Mouse (Mus musculus): ENCODE data around the gene Rps25.
"Not testable (repeated sequence)": the region's sequence is repeated elsewhere in the genome, so short reads cannot be mapped to it uniquely, and the experiment has no call there.

The Rps25 gene

DNA sequence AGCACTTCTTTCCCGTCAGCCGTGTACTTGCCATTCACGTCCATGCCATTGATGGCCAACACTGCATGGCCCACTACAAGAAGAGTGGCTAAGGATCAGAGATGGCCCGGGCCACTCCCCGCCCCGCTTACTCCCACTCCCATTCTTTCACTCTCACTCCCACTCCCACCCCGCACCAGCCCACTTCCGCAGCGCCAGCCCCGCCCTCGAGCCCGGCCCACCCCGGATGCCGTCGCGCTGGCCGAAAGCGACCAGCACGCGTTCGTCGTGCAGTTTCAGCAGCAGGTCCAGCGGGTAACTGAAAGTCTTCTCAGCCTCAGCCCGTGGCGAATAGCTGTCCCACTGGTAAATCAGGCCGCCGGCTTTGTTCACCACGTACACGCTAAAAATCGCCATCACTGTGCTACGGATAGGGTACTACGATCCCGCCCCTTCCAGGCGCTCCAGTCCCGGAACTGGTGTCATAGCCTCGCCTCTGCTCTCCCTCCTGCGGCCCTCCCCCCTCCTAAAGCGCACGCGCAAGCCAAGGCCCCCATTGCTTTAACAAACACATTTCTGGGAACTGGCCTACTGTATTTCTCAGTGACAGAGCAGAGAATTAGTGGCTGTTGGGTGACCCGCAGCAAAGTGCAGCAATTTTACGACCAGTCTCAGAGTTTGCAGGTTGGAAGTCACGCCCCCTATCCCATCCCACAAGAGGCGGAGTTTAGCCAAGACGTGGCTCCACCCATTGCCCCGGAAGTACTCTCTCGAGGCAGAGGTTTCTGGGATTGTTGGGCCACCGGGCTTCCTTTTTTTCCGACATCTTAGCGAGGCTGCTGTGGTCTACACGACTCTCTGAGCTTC, at the start of gene Rps25, which contains the start of gene Trappc4:
Gene Rps25 (plus strand): TSS at position 234 of the 846 bp plus-strand sequence.
Gene Trappc4 (minus strand): TSS at position 695 of the 846 bp plus-strand sequence.
- in situ Hi-C loops (cut with MboI, MseI): loop anchor here in 1 of 2 experiments (25.0 kb wide), 1 partner anchor 1145 kb away; no protein-coding TSS in a partner anchor

DNA sequence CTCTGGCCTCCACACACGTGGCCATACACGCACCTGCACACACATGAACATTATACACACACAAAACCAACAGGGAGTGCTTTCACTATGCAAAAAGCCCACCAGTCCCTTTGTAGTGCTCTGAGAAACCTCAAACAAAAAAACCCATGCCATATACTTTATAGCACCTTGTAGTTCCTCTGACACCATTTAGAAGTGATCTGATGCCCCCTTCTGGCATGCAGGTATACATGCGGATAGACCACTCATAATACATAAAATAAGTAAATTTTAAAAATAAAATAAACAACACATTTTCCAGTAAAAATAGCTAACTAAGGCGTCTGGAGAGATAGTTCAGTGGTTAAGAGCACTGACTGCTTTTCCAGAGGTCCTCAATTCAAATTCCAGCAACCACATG, 49.7 kb upstream of the Rps25 start:
- in situ Hi-C loops (cut with MboI, MseI): loop anchor here in 1 of 2 experiments (5.0 to 10.0 kb wide), 2 partner anchors 115 to 232 kb away; partner anchors contain the start of gene Ccdc153

DNA sequence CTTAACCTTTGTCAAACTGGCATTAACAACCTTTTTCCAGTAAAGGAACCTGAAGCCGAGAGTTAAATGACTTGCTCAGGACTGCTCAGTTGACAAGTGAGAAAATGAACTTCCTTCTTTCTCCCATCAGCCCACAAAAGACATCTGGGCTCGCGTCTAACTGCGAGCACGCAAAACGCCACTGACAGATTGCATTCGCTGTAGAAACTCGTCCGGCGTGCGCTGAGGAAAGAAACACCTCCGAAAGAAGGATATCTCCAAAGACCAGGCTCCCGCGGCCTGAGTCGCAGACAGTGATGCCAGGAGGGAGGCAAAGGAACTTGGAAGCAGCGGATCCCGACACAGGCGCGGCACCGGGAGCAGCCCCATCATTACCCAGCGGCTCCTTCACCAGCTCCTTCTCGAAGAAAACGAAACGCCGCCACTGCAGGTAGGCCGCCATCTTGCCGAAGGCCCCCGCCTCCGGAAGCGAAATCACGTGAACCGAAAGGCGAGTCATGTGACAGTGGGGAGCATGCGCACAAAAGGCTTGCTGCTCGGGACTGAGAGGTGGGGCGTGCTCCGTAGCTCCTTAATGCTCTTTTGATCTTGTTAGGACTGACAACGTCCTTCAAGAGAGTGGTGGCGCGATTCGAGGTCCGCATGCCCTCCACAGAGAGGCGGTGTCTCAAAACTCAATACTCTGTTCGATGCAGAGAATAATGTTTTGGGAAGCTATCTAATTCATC, 45.6 kb upstream of the Rps25 start, which contains the start of gene Vps11:
Gene Vps11 (minus strand): TSS at position 481 of the 728 bp plus-strand sequence.
- in situ Hi-C loops (cut with MboI, MseI): no loop called here

DNA sequence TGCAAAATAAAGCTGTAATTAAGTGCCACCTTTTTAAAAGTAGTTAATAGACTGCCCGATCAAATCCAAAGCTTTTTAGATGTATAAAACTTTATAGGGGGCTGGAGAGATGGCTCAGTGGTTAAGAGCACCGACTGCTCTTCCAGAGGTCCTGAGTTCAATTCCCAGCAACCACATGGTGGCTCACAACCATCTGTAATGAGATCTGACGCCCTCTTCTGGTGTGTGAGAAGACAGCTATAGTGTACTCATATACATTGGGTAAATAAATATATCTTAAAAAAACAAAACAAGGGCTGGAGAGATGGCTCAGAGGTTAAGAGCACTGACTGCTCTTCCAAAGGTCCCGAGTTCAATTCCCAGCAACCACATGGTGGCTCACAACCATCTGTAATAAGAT, 45.0 kb upstream of the Rps25 start:
- in situ Hi-C loops (cut with MboI, MseI): not testable (repeated sequence)

DNA sequence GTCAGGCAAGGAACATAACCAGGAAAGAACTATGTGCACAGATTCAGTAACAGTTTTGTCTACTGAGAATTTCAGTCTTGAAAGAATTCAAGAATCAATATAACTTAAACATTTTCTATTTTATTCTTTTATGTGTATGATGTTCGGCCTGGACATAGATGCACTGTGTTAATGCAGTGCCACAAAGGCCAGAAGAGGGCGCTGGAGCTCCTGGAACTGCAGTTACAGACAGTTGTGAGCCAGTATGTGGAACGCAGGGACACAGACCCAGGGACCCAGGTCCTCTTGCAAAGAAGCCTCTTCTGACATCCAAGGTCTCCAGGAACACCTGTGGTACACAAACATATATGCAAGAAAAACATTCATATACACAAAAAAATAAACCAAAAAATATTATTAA, 42.5 kb upstream of the Rps25 start:
- in situ Hi-C loops (cut with MboI, MseI): no loop called here

DNA sequence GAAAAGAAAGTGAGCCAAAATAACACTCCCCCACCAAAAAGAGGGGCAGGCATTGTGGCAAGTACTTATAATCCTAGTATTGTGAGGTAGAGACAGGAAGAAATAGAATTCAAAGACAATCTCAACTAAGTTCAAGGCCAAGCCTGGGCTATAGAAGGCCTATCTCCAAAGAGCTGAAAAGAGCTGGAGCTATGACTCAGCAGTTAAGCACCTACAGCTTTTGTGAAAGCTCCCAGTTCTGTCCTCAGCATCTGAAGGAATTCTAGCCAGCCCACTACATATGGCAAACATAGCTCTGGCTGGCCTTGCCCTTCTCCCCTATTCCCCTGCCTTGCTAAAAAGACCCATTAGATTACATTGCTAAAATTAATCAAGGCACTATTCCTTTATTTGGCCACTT, 33.6 kb upstream of the Rps25 start:
- in situ Hi-C loops (cut with MboI, MseI): no loop called here

DNA sequence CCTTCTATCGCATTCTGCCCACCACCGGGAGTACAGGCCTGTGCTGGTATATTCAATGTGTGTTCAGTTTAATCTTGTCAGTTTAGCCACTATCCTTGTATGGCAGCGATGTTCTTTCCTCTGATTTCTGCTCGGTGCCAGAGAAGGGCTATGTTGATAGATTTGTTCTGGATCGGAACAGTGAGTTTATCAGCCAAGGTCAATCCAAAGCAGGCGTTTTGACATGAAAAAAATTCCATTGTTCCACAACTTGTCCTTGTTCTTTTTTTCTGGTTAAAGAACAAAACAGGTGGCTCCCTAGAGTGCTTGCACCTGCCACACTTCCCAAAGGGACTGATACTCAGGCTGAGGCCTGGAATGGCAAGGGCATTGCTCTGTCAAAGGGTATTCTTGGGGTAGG, 30.8 kb upstream of the Rps25 start:
- in situ Hi-C loops (cut with MboI, MseI): no loop called here

DNA sequence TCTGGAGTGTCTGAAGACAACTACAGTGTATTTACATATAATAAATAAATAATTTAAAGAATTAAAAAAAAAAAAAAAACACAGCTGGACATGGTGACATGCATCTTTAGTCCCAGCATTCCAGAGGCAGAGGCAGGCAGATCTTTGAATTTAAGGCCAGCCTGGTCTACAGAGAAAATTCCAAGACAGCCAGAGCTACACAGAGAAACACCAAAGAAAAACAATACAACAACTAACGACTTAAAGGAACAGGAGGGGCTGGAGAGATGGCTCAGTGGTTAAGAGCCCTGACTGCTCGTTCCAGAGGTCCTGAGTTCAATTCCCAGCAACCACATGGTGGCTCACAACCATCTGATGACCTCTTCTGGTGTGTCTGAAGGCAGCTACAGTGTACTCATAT, 29.6 kb upstream of the Rps25 start:
- in situ Hi-C loops (cut with MboI, MseI): not testable (repeated sequence)

DNA sequence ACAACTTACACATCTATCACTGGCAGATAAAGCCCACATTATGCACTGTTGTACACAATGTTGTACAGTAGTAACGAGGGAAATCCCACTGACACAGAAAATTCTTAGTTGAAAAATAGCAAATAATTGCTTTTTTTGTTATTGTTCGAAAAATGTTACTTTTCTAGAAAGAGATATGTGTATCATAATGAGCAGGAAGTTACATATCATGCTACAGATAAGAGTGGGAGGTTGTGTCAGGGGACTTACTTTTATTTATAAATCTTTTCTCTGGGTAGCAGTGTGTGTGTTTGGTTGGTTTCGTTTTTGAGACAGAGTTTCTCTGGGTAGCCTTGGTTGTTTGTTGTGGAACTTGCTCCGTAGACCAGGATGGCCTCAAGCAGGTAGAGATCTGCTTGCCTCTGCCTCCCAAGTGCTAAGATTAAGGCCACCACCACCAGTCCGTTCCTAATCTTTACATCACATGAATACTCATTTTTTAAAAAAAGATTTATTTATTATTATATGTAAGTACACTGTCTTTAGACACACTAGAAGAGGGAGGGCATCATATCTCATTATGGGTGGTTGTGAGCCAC, 28.7 kb upstream of the Rps25 start:
- in situ Hi-C loops (cut with MboI, MseI): no loop called here

DNA sequence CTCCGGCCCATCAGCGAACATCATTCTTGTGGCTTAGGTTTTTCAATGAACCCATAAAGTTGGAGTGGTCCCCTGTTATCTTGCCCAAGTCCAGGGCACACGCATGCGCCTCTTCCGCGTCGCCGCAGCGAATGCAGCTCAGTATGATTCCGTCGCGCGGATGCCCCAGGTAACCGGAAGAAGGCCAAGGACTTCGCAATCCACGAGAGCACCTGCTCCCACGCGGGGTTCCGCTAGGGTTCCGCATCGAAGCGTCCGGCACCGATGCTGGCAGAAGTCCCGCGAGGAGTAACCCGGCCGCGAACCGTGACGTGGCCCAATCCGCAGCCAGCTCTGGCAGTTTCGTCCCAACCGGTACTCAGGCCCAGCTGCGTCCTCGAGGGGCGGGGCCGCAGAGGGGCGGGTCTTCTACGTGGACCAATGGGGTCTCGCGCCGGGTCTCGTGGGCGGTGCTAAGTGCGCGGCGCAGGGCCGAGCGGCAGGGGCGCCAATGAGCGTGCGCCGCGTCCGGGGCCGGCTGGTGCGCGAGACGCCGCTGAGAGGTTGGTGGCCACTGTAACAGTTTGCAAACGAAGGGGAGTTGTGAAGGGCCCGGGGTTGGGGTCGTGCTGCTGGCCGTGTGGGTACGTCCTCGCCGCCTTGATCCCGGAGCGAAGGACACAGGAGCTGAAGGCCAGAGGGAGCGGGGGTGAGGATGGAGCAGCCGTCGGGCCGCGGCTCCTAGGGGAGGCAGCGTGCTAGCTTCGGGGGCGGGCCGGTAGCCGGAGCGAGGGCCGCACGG, 27.7 kb upstream of the Rps25 start, which contains the start of gene Hyou1:
Gene Hyou1 (plus strand): TSS at position 437 of the 781 bp plus-strand sequence.
- in situ Hi-C loops (cut with MboI, MseI): no loop called here

DNA sequence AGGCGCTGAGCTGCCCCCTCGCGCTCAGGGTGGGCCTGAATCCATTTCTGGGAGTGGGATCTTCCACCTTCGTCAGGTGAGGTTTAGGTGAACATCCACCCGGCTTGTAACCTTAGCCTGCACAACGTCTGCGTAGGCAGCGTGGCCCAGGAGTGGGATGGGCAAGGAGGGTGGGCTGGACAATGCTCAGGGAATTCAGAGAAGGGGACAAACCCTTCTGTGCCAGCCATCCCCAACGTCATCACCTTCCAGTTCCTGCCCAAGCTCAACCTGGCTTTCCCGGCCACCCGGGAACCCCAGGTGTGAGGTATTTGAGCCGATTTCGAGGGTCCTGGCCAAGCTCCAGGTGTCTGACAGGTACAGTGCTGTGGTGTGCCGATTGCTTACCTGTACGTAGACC, 27.1 kb upstream of the Rps25 start:
- in situ Hi-C loops (cut with MboI, MseI): no loop called here

DNA sequence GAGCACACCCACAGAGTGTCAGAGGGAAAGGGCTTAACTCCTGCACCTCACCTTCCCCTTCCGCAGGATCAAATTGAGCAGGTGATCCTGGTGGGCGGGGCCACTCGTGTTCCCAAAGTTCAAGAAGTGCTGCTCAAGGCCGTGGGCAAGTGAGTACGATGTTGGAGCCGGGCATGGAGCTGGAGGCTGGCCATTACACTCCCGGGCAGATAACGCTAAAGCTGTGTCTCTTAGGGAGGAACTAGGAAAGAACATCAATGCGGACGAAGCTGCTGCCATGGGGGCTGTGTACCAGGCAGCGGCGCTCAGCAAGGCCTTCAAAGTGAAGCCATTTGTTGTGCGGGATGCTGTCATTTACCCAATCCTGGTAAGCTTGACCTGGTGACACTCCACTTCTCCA, 22.3 kb upstream of the Rps25 start:
- in situ Hi-C loops (cut with MboI, MseI): no loop called here

DNA sequence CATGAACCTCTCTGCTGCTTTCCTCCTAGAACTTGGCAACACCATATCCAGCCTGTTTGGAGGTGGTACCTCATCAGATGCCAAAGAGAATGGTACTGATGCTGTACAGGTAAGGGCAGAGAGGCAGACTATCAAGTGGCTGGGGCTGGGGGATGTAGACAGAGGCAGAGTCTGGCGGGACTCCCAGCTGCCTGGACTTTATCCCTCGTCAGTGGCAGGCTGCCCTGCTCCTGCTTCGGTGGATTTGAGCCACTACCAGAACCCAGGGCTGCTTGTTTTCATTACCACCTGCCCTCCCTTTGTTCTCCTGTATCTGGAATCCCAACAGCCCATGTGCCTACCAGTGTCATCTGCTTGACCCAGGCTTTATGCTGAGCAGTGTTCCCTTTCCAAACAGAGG, 19.7 kb upstream of the Rps25 start:
- in situ Hi-C loops (cut with MboI, MseI): no loop called here

DNA sequence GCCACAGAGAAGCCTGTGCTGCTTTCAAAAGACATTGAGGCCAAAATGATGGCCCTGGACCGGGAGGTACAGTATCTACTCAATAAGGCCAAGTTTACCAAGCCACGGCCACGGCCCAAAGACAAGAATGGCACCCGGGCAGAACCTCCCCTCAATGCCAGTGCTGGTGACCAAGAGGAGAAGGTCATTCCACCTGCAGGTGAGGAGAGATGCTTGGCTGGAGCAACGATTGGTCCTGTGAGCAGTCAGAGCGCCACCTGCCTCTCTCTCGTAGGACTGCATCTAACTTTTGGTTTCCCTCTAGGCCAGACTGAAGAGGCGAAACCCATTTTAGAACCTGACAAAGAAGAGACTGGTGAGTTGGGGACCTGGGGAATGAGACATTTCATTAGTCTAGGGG, 17.7 kb upstream of the Rps25 start:
- in situ Hi-C loops (cut with MboI, MseI): no loop called here

DNA sequence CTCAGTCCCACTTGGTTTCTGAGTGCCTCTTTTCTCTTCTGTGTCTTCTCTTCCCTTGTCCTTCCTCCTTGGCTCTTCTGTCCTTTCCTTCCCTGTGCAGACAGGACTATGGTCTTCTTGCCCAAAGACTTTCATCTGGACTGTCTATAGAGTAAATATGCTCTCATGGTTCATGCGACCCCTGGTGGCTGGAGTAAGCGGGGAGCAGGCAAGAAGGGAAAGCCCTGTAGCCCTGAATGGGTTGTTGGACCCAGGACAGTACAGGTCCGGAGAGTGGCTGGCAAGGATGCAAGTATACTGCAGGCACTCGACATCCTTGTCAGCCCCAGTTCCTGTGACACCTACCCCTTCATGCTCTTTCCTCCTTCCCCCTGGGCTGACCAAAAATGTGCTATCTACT, 15.5 kb upstream of the Rps25 start:
- in situ Hi-C loops (cut with MboI, MseI): loop anchor here in 1 of 2 experiments (10.0 kb wide), 1 partner anchor 1693 kb away; no protein-coding TSS in a partner anchor

DNA sequence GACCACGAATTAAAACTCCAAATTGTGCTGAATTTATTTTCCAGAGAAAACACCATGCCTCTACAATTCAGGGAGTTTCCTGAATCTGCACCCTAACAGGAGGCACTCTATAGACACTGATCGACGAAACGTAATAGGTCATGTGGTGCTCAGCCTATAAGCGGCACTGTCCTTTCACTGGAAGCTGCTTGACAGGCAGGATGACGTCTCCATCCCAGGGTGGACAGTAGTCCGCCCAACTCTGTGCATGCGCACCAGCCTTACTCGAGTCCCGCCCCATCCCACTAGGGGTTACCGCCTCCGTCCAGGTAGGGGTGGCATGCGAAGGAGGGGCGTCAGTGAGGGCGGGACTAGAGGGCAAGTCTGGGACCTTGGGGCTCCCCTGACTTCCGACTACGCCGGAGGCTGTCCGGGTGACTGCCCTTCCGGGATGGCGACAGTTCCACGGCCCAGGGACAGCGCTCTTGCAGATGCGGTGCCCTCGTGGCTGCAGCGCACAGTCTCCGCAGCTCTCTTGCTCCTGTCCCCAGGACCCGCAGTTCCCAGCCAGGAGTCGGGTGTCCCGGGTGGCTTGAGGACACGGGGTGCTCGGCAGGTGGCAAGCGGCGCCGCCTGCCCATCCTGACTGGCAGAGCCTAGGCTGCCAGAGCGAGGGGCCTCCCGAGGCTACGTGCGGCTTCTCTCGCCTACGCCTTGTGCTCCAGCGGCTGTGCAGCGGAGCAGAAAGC, 10.1 kb upstream of the Rps25 start, which contains the start of gene Slc37a4:
Gene Slc37a4 (plus strand): TSS at position 169 of the 728 bp plus-strand sequence.
- in situ Hi-C loops (cut with MboI, MseI): loop anchor here (5.0 to 10.0 kb wide), 2 partner anchors 55 to 1688 kb away; partner anchors contain the start of gene Hmbs (in 2 of the 2)

DNA sequence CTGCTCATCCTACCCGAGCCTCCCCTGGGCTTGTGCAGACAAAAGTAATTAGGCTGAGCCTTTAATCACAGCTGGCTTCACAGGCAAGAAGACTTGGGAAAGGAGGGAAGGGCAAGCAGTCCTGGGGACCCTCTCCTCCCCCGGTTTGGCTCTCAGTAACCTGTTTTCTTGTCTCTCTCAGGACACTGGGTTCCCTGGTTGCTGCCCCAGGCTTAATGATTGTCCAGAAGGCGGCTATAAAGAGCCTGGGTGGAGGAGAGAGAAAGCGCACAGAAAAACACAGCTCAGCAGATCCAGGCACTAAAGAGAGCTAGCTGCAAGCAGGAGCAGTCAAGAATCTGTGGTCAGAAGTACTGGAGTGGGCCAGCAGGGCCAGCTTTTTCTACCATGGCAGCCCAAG, 8.9 kb upstream of the Rps25 start:
- in situ Hi-C loops (cut with MboI, MseI): loop anchor here (5.0 to 10.0 kb wide), 2 partner anchors 56 to 1687 kb away; partner anchors contain the start of gene Hmbs (in 2 of the 2)

DNA sequence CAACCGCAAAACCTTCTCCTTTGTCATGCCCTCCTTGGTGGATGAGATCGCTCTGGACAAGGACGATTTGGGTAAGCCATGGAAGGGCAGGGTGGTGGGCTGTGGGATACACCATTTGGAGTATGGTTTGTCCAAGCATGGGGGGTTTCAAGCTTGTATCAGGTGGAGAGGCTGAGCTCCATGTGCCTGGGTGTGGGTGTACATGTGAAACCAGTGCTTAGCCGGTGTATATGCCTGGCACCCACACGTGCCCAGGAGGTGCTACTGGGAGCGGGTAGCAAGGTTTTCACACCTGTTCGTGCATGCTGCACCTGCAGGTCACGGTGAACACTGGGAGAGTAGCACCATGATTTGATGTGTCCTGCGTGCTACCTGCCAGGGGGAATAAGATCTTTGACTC, 8.4 kb upstream of the Rps25 start:
- in situ Hi-C loops (cut with MboI, MseI): loop anchor here (5.0 to 10.0 kb wide), 2 partner anchors 56 to 1686 kb away; partner anchors contain the start of gene Hmbs (in 2 of the 2)

DNA sequence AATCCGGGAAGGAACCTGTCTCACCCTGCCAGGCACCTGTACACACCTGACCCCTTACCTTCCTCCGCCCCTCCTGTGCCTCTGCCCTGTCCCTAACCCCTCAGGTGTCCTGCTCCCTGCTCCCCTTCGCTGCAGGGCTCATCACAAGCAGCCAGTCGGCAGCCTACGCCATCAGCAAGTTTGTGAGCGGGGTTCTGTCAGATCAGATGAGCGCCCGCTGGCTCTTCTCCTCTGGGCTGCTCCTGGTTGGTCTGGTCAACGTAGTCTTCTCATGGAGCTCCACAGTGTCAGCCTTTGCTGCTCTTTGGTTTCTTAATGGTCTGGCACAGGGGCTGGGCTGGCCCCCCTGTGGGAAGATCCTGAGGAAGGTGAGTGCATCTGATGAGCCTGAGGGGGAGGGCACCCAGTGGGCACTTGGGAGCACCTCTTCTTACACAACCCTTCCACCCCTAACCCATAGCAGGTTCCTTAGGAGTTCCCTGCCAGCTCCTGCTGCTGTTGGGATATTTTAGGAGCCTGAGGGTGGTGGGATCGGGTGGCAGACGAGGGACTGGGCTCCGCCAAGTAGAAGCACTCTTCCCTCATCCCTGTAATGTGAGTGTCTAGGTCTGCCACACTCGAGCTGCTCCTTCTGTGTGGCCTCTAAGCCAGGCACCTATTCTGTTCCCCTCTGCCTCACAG, 7.7 kb upstream of the Rps25 start:
- in situ Hi-C loops (cut with MboI, MseI): loop anchor here (5.0 to 10.0 kb wide), 2 partner anchors 57 to 1686 kb away; partner anchors contain the start of gene Hmbs (in 2 of the 2)
